Mouse (Mus musculus): ENCODE data around the gene Nmrk2. TPM values are rescaled to one million over a fixed set of nuclear protein-coding genes. Genes with fewer than 3 reads are reported as not detected.
A peak's percentile ranks its signal among the peaks of the same experiment; 100 is the strongest.

Nmrk2 gene
- polyA plus RNA-seq, 1 experiment from 2014 or later = not detected

- Histone ChIP-seq H3K27ac (replicated peaks; ENCODE audit: low read depth, low read length) (no peak overlapping the region), H3K27me3 (ENCODE audit: control insufficient read depth, insufficient read depth, low read length) (peaks cover 13% of the 10 kb centered on the region), H3K4me2 (ENCODE audit: low read depth, low read length) (no peak overlapping the region), H3K4me3 (ENCODE audit: low read depth, low read length) (no peak overlapping the region), H3K4me1 (ENCODE audit: control insufficient read depth, insufficient read depth, low read length) (peaks cover 7% of the 10 kb centered on the region), H3K9me3 (replicated peaks; ENCODE audit: control insufficient read depth, low read length) (no peaks in the 10 kb centered on the region), H3K36me3 (replicated peaks; ENCODE audit: control insufficient read depth, insufficient read depth, low read depth, low read length) (no peaks in the 10 kb centered on the region), H3K9ac (replicated peaks; ENCODE audit: low read length) (no peak overlapping the region)
- ATAC-seq (replicated peaks; ENCODE audit: insufficient number of reproducible peaks, low FRiP score, low TSS enrichment, low read depth) = no peak
- WGBS = 67% methylated on average over 2 of the region's 2 CpGs
- DNase-seq (ENCODE audit: low spot score) = no peak
Measured at GRCm38 (mm10) chr10:81238618-81239017, 36.8 kb upstream of the Nmrk2 start.

GRCm38 (mm10) chr10:81236471-81237268, 34.8 kb upstream of the Nmrk2 start:
- DNase-seq (ENCODE audit: low spot score) (no peak), ATAC-seq (replicated peaks; ENCODE audit: insufficient number of reproducible peaks, low FRiP score, low TSS enrichment, low read depth) (no peak)
- peaks cover 15% of the 10 kb centered on the region for H3K27me3 ChIP-seq (ENCODE audit: control insufficient read depth, insufficient read depth, low read length)
- no peak overlapping the region for H3K27ac ChIP-seq (replicated peaks; ENCODE audit: low read depth, low read length)
- no peak overlapping the region for H3K9ac ChIP-seq (replicated peaks; ENCODE audit: low read length)
- peaks cover 8% of the 10 kb centered on the region for H3K4me1 ChIP-seq (ENCODE audit: control insufficient read depth, insufficient read depth, low read length)
- H3K36me3 ChIP-seq (replicated peaks; ENCODE audit: control insufficient read depth, insufficient read depth, low read depth, low read length) = no peaks in the 10 kb centered on the region
- WGBS = 83% methylated on average over 12 of the region's 12 CpGs
- H3K9me3 ChIP-seq (replicated peaks; ENCODE audit: control insufficient read depth, low read length) = no peaks in the 10 kb centered on the region
- no peak overlapping the region for H3K4me3 ChIP-seq (ENCODE audit: low read depth, low read length)
- H3K4me2 ChIP-seq (ENCODE audit: low read depth, low read length) = no peak overlapping the region

- no peak overlapping the region for H3K4me2 ChIP-seq (ENCODE audit: low read depth, low read length)
- no peaks in the 10 kb centered on the region for H3K9me3 ChIP-seq (replicated peaks; ENCODE audit: control insufficient read depth, low read length)
- peaks cover 19% of the 10 kb centered on the region for H3K27me3 ChIP-seq (ENCODE audit: control insufficient read depth, insufficient read depth, low read length)
- WGBS = 81% methylated on average over 6 of the region's 6 CpGs
- DNase-seq (ENCODE audit: low spot score) (no peak), ATAC-seq (replicated peaks; ENCODE audit: insufficient number of reproducible peaks, low FRiP score, low TSS enrichment, low read depth) (no peak)
- H3K4me3 ChIP-seq (ENCODE audit: low read depth, low read length) = no peak overlapping the region
- H3K9ac ChIP-seq (replicated peaks; ENCODE audit: low read length) = no peak overlapping the region
- no peaks in the 10 kb centered on the region for H3K36me3 ChIP-seq (replicated peaks; ENCODE audit: control insufficient read depth, insufficient read depth, low read depth, low read length)
- H3K4me1 ChIP-seq (ENCODE audit: control insufficient read depth, insufficient read depth, low read length) = peaks cover 3% of the 10 kb centered on the region
- no peak overlapping the region for H3K27ac ChIP-seq (replicated peaks; ENCODE audit: low read depth, low read length)
Measured at GRCm38 (mm10) chr10:81234206-81234605, 32.4 kb upstream of the Nmrk2 start.

DNA sequence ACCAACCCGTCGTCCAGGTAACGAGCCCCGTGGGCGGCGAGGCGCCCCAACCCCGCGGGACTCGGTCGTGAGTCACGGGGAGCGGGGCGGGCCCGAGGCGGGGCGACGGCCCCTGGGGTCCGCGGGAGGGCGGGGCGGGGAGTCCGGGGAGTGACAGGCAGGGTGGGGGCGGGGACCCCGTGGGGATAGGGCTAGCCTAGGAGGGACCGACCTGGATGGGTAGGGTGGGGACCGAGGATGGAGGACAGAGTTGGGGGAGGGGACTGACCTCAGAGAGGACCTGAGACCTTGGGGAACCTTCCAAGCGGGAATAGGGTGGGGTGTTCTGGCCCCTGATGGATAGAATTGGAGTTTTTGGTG, 31.4 kb upstream of the Nmrk2 start:
- 2% methylated on average over 26 of the region's 28 CpGs for WGBS
- Histone ChIP-seq H3K9ac (replicated peaks; ENCODE audit: low read length) (peak overlapping the region; percentile 65), H3K4me3 (ENCODE audit: low read depth, low read length) (peak overlapping the region; percentile 70), H3K9me3 (replicated peaks; ENCODE audit: control insufficient read depth, low read length) (no peaks in the 10 kb centered on the region), H3K4me1 (ENCODE audit: control insufficient read depth, insufficient read depth, low read length) (peaks cover 3% of the 10 kb centered on the region), H3K36me3 (replicated peaks; ENCODE audit: control insufficient read depth, insufficient read depth, low read depth, low read length) (no peaks in the 10 kb centered on the region), H3K27ac (replicated peaks; ENCODE audit: low read depth, low read length) (no peak overlapping the region; the same call in 1 of the 2 replicates), H3K27me3 (ENCODE audit: control insufficient read depth, insufficient read depth, low read length) (peaks cover 21% of the 10 kb centered on the region), H3K4me2 (ENCODE audit: low read depth, low read length) (peak overlapping the region; percentile 79)
- ATAC-seq (replicated peaks; ENCODE audit: insufficient number of reproducible peaks, low FRiP score, low TSS enrichment, low read depth) = peak; percentile 47
- DNase-seq (ENCODE audit: low spot score) = no peak

DNA sequence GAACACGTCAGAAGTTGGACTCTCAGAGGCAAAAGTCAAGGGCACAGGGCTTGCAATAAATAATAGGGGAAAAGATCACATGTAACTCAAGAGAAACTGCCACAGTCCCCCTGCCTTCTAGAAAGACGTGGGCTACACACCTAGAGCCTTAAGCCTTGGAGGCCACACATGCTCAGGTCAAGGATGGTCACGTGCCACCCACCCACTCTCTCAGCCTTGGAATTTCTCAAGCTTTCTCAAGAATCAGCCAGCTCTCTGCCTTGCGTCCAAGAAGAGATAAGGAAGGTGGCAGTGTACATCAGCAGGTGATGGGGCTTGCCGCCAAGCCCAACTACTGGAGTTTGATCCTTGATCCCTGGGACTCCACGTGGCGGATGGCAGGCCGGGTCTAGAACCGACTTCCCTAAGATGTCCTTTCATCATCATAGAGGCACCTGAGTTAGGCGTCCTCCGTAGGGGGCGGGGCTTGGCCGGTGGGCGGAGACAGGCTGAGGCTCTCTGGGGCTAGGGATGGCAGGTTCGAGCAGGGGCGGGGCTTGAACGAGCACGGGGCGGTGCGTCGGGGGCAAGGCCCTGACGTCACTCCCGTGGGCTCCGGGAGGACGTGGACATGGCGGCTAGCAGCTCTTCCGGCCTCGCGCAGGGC, 30.9 kb upstream of the Nmrk2 start, which contains the start of gene Zfr2:
Zfr2 (plus strand) TSS at position 576 of the 646 bp plus-strand sequence.
- H3K9me3 ChIP-seq (replicated peaks; ENCODE audit: control insufficient read depth, low read length) = no peaks in the 10 kb centered on the region
- DNase-seq (ENCODE audit: low spot score) (peak; percentile 90), ATAC-seq (replicated peaks; ENCODE audit: insufficient number of reproducible peaks, low FRiP score, low TSS enrichment, low read depth) (peak; percentile 64)
- H3K27me3 ChIP-seq (ENCODE audit: control insufficient read depth, insufficient read depth, low read length) = peaks cover 21% of the 10 kb centered on the region
- peaks cover 3% of the 10 kb centered on the region for H3K4me1 ChIP-seq (ENCODE audit: control insufficient read depth, insufficient read depth, low read length)
- H3K27ac ChIP-seq (replicated peaks; ENCODE audit: low read depth, low read length) = no peak within 1 kb of the TSS; the same call in 1 of the 2 replicates
- H3K9ac ChIP-seq (replicated peaks; ENCODE audit: low read length) = peak within 1 kb of the TSS; percentile 65
- 8% methylated on average over 27 of the region's 29 CpGs for WGBS
- no peaks in the 10 kb centered on the region for H3K36me3 ChIP-seq (replicated peaks; ENCODE audit: control insufficient read depth, insufficient read depth, low read depth, low read length)
- H3K4me3 ChIP-seq (ENCODE audit: low read depth, low read length) = peak within 1 kb of the TSS; percentile 70
- peak within 1 kb of the TSS; percentile 79 for H3K4me2 ChIP-seq (ENCODE audit: low read depth, low read length)

GRCm38 (mm10) chr10:81231436-81231835, 29.6 kb upstream of the Nmrk2 start:
- no peak overlapping the region for H3K4me2 ChIP-seq (ENCODE audit: low read depth, low read length)
- H3K9me3 ChIP-seq (replicated peaks; ENCODE audit: control insufficient read depth, low read length) = no peaks in the 10 kb centered on the region
- H3K27ac ChIP-seq (replicated peaks; ENCODE audit: low read depth, low read length) = no peak overlapping the region
- peaks cover 3% of the 10 kb centered on the region for H3K4me1 ChIP-seq (ENCODE audit: control insufficient read depth, insufficient read depth, low read length)
- no peak overlapping the region for H3K4me3 ChIP-seq (ENCODE audit: low read depth, low read length)
- no peak overlapping the region for H3K9ac ChIP-seq (replicated peaks; ENCODE audit: low read length)
- peaks cover 21% of the 10 kb centered on the region for H3K27me3 ChIP-seq (ENCODE audit: control insufficient read depth, insufficient read depth, low read length)
- WGBS = 37% methylated on average over 7 of the region's 7 CpGs
- no peaks in the 10 kb centered on the region for H3K36me3 ChIP-seq (replicated peaks; ENCODE audit: control insufficient read depth, insufficient read depth, low read depth, low read length)
- ATAC-seq (replicated peaks; ENCODE audit: insufficient number of reproducible peaks, low FRiP score, low TSS enrichment, low read depth) (no peak), DNase-seq (ENCODE audit: low spot score) (no peak)

- DNase-seq (ENCODE audit: low spot score) = peak; percentile 61
- H3K4me1 ChIP-seq (ENCODE audit: control insufficient read depth, insufficient read depth, low read length) = peaks cover 3% of the 10 kb centered on the region
- H3K4me2 ChIP-seq (ENCODE audit: low read depth, low read length) = peak within 1 kb of the TSS; percentile 40
- H3K27ac ChIP-seq (replicated peaks; ENCODE audit: low read depth, low read length) = no peak within 1 kb of the TSS
- no peaks in the 10 kb centered on the region for H3K9me3 ChIP-seq (replicated peaks; ENCODE audit: control insufficient read depth, low read length)
- ATAC-seq (replicated peaks; ENCODE audit: insufficient number of reproducible peaks, low FRiP score, low TSS enrichment, low read depth) = no peak; the same call in 1 of the 2 replicates
- peak within 1 kb of the TSS; percentile 41 for H3K9ac ChIP-seq (replicated peaks; ENCODE audit: low read length)
- peaks cover 21% of the 10 kb centered on the region for H3K27me3 ChIP-seq (ENCODE audit: control insufficient read depth, insufficient read depth, low read length)
- H3K4me3 ChIP-seq (ENCODE audit: low read depth, low read length) = peak within 1 kb of the TSS; percentile 25
- WGBS = 8% methylated on average over 27 of the region's 27 CpGs
- no peaks in the 10 kb centered on the region for H3K36me3 ChIP-seq (replicated peaks; ENCODE audit: control insufficient read depth, insufficient read depth, low read depth, low read length)
Measured at GRCm38 (mm10) chr10:81230438-81231332, 28.8 kb upstream of the Nmrk2 start, which contains the start of gene Atcay. Atcay (minus strand) TSS chr10:81230833.

Measured in embryonic facial prominence, embryonic 11.5 days (tissue).